Mouse (Mus musculus): ENCODE data around the gene Hoxc9. TPM values are rescaled to one million over a fixed set of nuclear protein-coding genes. Genes with fewer than 3 reads are reported as not detected.

Hoxc9 gene
- total and polyA plus RNA-seq, 2 experiments from 2014 or later, result not detected

- H3K9me3 ChIP-seq (ENCODE audit: low read length), result no peaks in the 10 kb centered on the region
Observed at GRCm38 (mm10) chr15:103005797-103006196, 29.6 kb downstream of the Hoxc9 start.

DNA sequence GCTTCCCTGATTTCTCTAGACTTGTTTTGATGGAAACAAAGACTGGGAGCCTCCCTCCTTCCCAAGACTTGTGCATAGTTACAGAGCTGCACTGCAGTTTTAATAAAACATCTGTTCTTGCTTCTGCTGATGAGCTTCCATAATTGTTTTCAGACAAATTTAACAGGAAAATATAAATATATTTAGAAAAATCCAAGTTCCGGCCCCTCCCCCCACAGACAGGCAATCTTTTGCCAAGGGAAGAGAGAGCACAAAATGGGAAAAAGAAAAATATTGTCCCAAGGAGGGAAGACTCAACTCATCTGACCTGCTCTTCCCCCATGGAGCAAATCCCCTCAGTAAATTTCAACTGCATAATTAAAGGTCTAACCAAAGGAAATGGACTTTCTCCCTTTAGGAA lies 30.1 kb downstream of the Hoxc9 start:
- no peak for ATAC-seq (ENCODE audit: low FRiP score)
- Histone ChIP-seq H3K36me3 (ENCODE audit: insufficient read depth, low read length) (no peaks in the 10 kb centered on the region), H3K27ac (ENCODE audit: low read depth, low read length) (no peak overlapping the region), H3K4me3 (ENCODE audit: low read depth, low read length) (no peak overlapping the region), H3K9ac (replicated peaks; ENCODE audit: low read length, poor library complexity, severe bottlenecking) (no peak overlapping the region), H3K4me1 (ENCODE audit: insufficient read depth, low read length) (no peaks in the 10 kb centered on the region), H3K27me3 (ENCODE audit: insufficient read depth, low read length) (peaks cover 99% of the 10 kb centered on the region), H3K4me2 (ENCODE audit: low read depth, low read length, poor library complexity, severe bottlenecking) (no peak overlapping the region), H3K9me3 (ENCODE audit: low read length) (no peaks in the 10 kb centered on the region)
- no peak for DNase-seq (ENCODE audit: low spot score)
- no peak for TF ChIP-seq CTCF (IDR thresholded peaks at IDR 0.05)
- 24% methylated on average over 1 of the region's 1 CpGs for whole genome bisulfite sequencing

More at GRCm38 (mm10) chr15:103005797-103006196, 29.6 kb downstream of the Hoxc9 start:
- Histone ChIP-seq H3K4me3 (ENCODE audit: low read depth, low read length) (no peak overlapping the region), H3K27me3 (ENCODE audit: insufficient read depth, low read length) (peaks cover 99% of the 10 kb centered on the region), H3K27ac (ENCODE audit: low read depth, low read length) (no peak overlapping the region), H3K4me1 (ENCODE audit: insufficient read depth, low read length) (no peaks in the 10 kb centered on the region), H3K36me3 (ENCODE audit: insufficient read depth, low read length) (no peaks in the 10 kb centered on the region), H3K9ac (replicated peaks; ENCODE audit: low read length, poor library complexity, severe bottlenecking) (no peak overlapping the region), H3K4me2 (ENCODE audit: low read depth, low read length, poor library complexity, severe bottlenecking) (no peak overlapping the region)
- WGBS, result 2% methylated on average over 5 of the region's 5 CpGs
- ATAC-seq (ENCODE audit: low FRiP score) (no peak), DNase-seq (ENCODE audit: low spot score) (no peak)
- no peak for TF ChIP-seq CTCF (IDR thresholded peaks at IDR 0.05)

DNA sequence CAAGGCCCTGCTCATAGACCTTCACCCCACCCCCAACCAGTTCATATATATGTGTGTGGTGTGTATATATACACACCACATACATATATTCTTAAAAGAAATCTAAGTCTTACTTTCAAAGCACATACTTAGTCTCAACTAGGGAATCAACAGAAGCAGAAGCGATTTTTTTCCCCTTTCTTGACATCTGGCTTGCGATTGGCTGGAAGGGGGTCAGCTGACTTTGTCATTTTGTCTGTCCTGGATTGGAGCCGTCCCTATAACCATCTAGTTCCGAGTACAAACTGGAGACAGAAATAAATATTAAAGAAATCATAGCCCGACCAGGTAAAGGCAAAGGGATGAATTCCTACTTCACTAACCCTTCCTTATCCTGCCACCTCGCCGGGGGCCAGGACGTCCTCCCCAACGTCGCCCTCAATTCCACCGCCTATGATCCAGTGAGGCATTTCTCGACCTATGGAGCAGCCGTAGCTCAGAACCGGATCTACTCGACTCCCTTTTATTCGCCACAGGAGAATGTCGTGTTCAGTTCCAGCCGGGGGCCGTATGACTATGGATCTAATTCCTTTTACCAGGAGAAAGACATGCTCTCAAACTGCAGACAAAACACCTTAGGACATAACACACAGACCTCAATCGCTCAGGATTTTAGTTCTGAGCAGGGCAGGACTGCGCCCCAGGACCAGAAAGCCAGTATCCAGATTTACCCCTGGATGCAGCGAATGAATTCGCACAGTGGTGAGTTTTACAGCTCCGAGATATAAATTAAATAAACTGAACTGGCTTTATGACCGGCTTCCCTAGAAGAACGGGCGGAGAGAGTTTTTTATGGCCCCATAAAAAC lies 33.2 kb downstream of the Hoxc9 start:
- Histone ChIP-seq H3K9me3 (ENCODE audit: low read length) (no peaks in the 10 kb centered on the region), H3K4me2 (ENCODE audit: low read depth, low read length, poor library complexity, severe bottlenecking) (no peak overlapping the region)
- ATAC-seq (ENCODE audit: low FRiP score), result no peak

GRCm38 (mm10) chr15:103010112-103010846 lies 34.0 kb downstream of the Hoxc9 start:
- ATAC-seq (ENCODE audit: low FRiP score) (no peak), DNase-seq (ENCODE audit: low spot score) (no peak)
- Histone ChIP-seq H3K27ac (ENCODE audit: low read depth, low read length) (no peak overlapping the region), H3K9ac (replicated peaks; ENCODE audit: low read length, poor library complexity, severe bottlenecking) (no peak overlapping the region), H3K4me1 (ENCODE audit: insufficient read depth, low read length) (no peaks in the 10 kb centered on the region), H3K36me3 (ENCODE audit: insufficient read depth, low read length) (no peaks in the 10 kb centered on the region), H3K4me3 (ENCODE audit: low read depth, low read length) (no peak overlapping the region), H3K27me3 (ENCODE audit: insufficient read depth, low read length) (peaks cover 96% of the 10 kb centered on the region), H3K4me2 (ENCODE audit: low read depth, low read length, poor library complexity, severe bottlenecking) (no peak overlapping the region), H3K9me3 (ENCODE audit: low read length) (no peaks in the 10 kb centered on the region)
- WGBS, result 2% methylated on average over 31 of the region's 31 CpGs
- TF ChIP-seq CTCF (IDR thresholded peaks at IDR 0.05), result no peak

More for the DNA sequence above, 33.2 kb downstream of the Hoxc9 start:
- Histone ChIP-seq H3K27me3 (ENCODE audit: insufficient read depth, low read length) (peaks cover 96% of the 10 kb centered on the region), H3K4me1 (ENCODE audit: insufficient read depth, low read length) (no peaks in the 10 kb centered on the region), H3K36me3 (ENCODE audit: insufficient read depth, low read length) (no peaks in the 10 kb centered on the region), H3K4me3 (ENCODE audit: low read depth, low read length) (no peak overlapping the region), H3K9ac (replicated peaks; ENCODE audit: low read length, poor library complexity, severe bottlenecking) (no peak overlapping the region), H3K27ac (ENCODE audit: low read depth, low read length) (no peak overlapping the region)
- no peak for TF ChIP-seq CTCF (IDR thresholded peaks at IDR 0.05)
- 1% methylated on average over 27 of the region's 27 CpGs for whole genome bisulfite sequencing
- DNase-seq (ENCODE audit: low spot score), result no peak

- Histone ChIP-seq H3K36me3 (ENCODE audit: insufficient read depth, low read length) (no peaks in the 10 kb centered on the region), H3K4me3 (ENCODE audit: low read depth, low read length) (no peak overlapping the region), H3K4me2 (ENCODE audit: low read depth, low read length, poor library complexity, severe bottlenecking) (no peak overlapping the region), H3K9ac (replicated peaks; ENCODE audit: low read length, poor library complexity, severe bottlenecking) (no peak overlapping the region), H3K9me3 (ENCODE audit: low read length) (no peaks in the 10 kb centered on the region), H3K27me3 (ENCODE audit: insufficient read depth, low read length) (peaks cover 96% of the 10 kb centered on the region), H3K4me1 (ENCODE audit: insufficient read depth, low read length) (no peaks in the 10 kb centered on the region), H3K27ac (ENCODE audit: low read depth, low read length) (no peak overlapping the region)
- 2% methylated on average over 28 of the region's 28 CpGs for WGBS
- TF ChIP-seq CTCF (IDR thresholded peaks at IDR 0.05), result no peak
- DNase-seq (ENCODE audit: low spot score), result no peak
- ATAC-seq (ENCODE audit: low FRiP score), result no peak
Observed at GRCm38 (mm10) chr15:103010847-103011555, 34.8 kb downstream of the Hoxc9 start.

Measured in midbrain, postnatal 0 days (tissue).